Mouse (Mus musculus) embryonic facial prominence, embryonic 15.5 days (tissue): ENCODE results near the gene D11Wsu47e. TPM values are rescaled to one million over a fixed set of nuclear protein-coding genes. Genes with fewer than 3 reads are reported as not detected.

Experiments used
- ATAC-seq: fragments of 200-750 bp; cut with Nextera tagmentation; 2 replicates; pipeline ENCODE4 v1.8.0; 2017; ENCODE audit warnings: low read depth, moderate TSS enrichment; ENCODE audit not compliant: insufficient number of reproducible peaks, low FRiP score, low TSS enrichment
- H3K27ac ChIP-seq: fragments of 300-500 bp; sonication (generic); replicated peaks from 2 replicates; pipeline ENCODE4 v1.5.1; 2015; ENCODE audit warnings: mild to moderate bottlenecking, inconsistent platforms
- H3K27me3 ChIP-seq: fragments of 300-500 bp; sonication (generic); 2 replicates; pipeline ENCODE4 v1.6.1; 2015; ENCODE audit warnings: inconsistent platforms
- H3K36me3 ChIP-seq: fragments of 300-500 bp; sonication (generic); 2 replicates; pipeline ENCODE4 v1.6.1; 2015; ENCODE audit warnings: mild to moderate bottlenecking, inconsistent platforms
- H3K4me1 ChIP-seq: fragments of 300-500 bp; sonication (generic); 2 replicates; pipeline ENCODE4 v1.6.1; 2015; ENCODE audit warnings: inconsistent platforms
- H3K4me2 ChIP-seq: fragments of 300-500 bp; sonication (generic); replicated peaks from 2 replicates; pipeline ENCODE4 v1.6.1; 2015; ENCODE audit warnings: mild to moderate bottlenecking, inconsistent platforms
- H3K4me3 ChIP-seq: fragments of 300-500 bp; sonication (generic); replicated peaks from 2 replicates; pipeline ENCODE4 v1.5.1; 2015; ENCODE audit warnings: mild to moderate bottlenecking, inconsistent platforms
- H3K9ac ChIP-seq: fragments of 300-500 bp; sonication (generic); 2 replicates; pipeline ENCODE4 v1.6.1; 2015; ENCODE audit warnings: inconsistent platforms
- H3K9me3 ChIP-seq: fragments of 300-500 bp; sonication (generic); replicated peaks from 2 replicates; pipeline ENCODE4 v1.6.1; 2016; ENCODE audit warnings: inconsistent platforms
- WGBS: fragments of 180-500 bp; shearing (Covaris S2); methylation state at CpG from one replicate; pipeline ENCODE4 v1.1.7; 2015; 5-methylcytosine and 5-hydroxymethylcytosine counted together
- polyA plus RNA-seq: library from polyadenylated mRNA; unstranded; fragments of >200 nt; fragmentation: Nextera tagmentation; extraction: Ambion mirVana; gene quantifications from 2 replicates; pipeline ENCODE4 v1.2.1, GENCODE M21; 2015

D11Wsu47e gene
- polyA plus RNA-seq, 1 experiment from 2014 or later = 19.6 TPM

DNA sequence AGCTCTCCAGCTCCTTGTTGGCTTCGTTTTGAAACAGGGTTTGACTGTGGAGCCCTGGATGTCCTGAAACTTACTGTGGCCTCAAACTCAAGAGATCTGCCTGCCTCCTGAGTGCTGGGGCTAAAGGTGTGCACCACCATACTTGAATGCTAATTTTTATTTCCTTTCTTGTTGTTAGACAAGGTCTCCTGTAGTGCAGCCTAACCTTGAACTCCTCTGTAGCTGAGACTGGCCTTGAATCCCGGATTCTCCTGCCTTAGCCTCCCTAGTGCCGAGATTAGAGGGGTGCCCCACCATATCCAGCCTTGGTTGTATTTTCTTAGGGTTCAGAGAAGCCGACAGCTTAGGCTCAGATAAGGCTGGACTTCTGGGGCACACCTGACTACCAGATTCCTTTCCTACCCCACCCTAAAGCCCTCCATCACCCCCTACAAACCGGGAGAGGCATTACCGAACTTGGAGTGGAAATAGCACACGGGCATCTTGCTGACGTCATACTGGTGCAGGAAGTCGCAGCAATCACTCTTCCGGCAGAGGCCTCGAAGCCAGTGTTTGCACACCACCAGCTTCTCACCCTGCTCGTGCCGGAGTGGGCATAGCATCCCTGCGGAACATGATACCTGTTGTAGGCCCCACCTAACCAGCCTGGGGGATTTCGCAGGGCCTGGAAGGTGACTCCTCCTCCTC lies 21.9 kb downstream of the D11Wsu47e start:
- 77% methylated on average over 15 of the region's 15 CpGs for WGBS
- Histone ChIP-seq H3K4me3 (no peak overlapping the region), H3K27me3 (no peaks in the 10 kb centered on the region), H3K4me2 (no peak overlapping the region), H3K36me3 (no peaks in the 10 kb centered on the region), H3K9ac (no peak overlapping the region), H3K9me3 (no peaks in the 10 kb centered on the region), H3K4me1 (peaks cover 35% of the 10 kb centered on the region), H3K27ac (no peak overlapping the region)
- no peak for ATAC-seq

DNA sequence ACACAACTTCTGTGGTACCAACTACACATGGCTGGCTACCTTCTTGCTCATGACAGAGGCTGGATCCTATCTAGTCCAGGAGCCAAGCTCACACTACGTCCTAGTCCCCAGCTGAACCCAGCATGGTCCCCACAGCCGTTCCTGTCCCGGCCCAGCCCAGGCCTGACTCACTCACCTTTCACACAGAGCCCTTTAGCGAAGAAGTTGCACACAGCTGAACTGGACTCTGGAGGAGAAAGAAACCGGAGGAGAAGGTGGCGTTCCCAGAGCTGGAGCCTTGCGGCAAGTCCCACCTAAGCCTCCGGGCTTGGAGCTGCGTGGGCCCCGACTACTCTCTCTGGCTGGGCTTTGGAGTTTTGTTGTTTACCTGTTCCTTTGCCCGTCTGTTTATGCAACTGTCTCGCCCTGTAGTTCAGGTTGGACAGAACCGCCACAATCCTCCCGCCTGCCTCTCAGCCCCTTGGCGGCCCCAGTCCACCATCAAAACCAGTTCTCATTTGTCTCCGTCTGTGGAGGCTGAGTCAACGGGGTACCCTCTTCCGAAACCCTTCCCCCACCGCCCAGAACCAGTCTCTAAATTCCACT lies 24.5 kb downstream of the D11Wsu47e start:
- 0 out of 2 replicates have a peak overlapping the region, but pooled peaks have one; percentile 8 for H3K4me2 ChIP-seq
- H3K9me3 ChIP-seq = no peaks in the 10 kb centered on the region
- no peak overlapping the region for H3K9ac ChIP-seq
- H3K36me3 ChIP-seq = no peaks in the 10 kb centered on the region
- peak overlapping the region; percentile 48; the same call in 1 of the 2 replicates for H3K27ac ChIP-seq
- H3K4me3 ChIP-seq = no peak overlapping the region
- peaks cover 32% of the 10 kb centered on the region for H3K4me1 ChIP-seq
- 51% methylated on average over 19 of the region's 19 CpGs for WGBS
- no peak for ATAC-seq
- no peaks in the 10 kb centered on the region for H3K27me3 ChIP-seq

DNA sequence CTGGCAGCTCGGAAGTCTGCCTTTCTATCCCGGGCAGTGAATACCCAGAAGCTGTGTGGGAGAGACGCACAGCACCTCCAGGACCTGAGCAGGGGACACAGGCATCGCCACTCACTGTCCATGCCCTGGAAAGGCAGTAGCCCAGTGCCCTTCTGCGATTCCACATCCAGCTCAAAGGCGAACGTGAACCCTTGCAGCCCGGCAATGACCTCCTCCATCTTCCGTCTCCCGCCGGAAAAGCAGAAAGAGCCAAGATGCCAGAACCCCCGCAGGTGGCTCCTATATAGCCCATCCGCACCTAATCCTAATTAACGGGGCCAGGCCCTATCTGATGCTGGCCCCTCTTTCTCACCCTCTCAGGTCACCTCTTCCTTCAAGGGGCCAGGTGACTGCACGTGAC lies 25.1 kb downstream of the D11Wsu47e start:
- H3K4me3 ChIP-seq = no peak overlapping the region
- H3K4me2 ChIP-seq = 0 out of 2 replicates have a peak overlapping the region, but pooled peaks have one; percentile 8
- H3K27ac ChIP-seq = peak overlapping the region; percentile 48
- peaks cover 27% of the 10 kb centered on the region for H3K4me1 ChIP-seq
- H3K9me3 ChIP-seq = no peaks in the 10 kb centered on the region
- WGBS = 22% methylated on average over 15 of the region's 15 CpGs
- H3K36me3 ChIP-seq = no peaks in the 10 kb centered on the region
- no peak for ATAC-seq
- no peak overlapping the region for H3K9ac ChIP-seq
- no peaks in the 10 kb centered on the region for H3K27me3 ChIP-seq

DNA sequence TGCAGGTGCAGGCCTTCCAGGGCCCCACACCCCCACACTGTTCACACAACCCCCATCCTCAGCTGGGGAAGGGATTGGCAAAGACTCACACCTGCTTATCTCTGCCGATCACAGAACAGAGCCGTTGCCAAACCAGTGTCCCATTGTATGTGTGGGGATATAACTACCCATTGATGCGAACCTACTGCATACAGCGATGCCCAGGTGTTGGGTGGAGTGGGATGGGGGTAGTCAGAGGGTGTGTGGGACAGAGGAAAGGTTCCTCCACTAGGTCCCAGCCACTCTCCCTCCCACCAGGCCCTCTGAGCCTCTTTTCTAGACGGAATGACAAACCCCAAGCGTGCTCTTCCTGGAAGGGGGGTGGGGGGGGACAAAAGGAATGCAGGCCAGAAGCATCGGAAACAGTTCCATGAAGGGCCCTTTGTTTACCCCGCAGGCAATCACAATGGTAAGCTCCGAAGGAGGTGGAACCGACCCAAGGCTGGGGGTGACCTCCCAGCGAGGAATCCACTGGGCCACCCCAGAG lies 25.6 kb downstream of the D11Wsu47e start, which contains the start of gene Cpsf4l:
TSS of gene Cpsf4l (minus strand) at position 287 of the 526 bp plus-strand sequence.
- H3K36me3 ChIP-seq = no peaks in the 10 kb centered on the region
- peak within 1 kb of the TSS; percentile 83 for H3K27ac ChIP-seq
- 0 out of 2 replicates have a peak within 1 kb of the TSS, but pooled peaks have one; percentile 8 for H3K4me2 ChIP-seq
- no peak within 1 kb of the TSS for H3K9ac ChIP-seq
- H3K9me3 ChIP-seq = no peaks in the 10 kb centered on the region
- H3K27me3 ChIP-seq = no peaks in the 10 kb centered on the region
- 8% methylated on average over 11 of the region's 11 CpGs for WGBS
- no peak within 1 kb of the TSS for H3K4me3 ChIP-seq
- H3K4me1 ChIP-seq = peaks cover 25% of the 10 kb centered on the region
- ATAC-seq = peak; percentile 41; the same call in 1 of the 2 replicates

DNA sequence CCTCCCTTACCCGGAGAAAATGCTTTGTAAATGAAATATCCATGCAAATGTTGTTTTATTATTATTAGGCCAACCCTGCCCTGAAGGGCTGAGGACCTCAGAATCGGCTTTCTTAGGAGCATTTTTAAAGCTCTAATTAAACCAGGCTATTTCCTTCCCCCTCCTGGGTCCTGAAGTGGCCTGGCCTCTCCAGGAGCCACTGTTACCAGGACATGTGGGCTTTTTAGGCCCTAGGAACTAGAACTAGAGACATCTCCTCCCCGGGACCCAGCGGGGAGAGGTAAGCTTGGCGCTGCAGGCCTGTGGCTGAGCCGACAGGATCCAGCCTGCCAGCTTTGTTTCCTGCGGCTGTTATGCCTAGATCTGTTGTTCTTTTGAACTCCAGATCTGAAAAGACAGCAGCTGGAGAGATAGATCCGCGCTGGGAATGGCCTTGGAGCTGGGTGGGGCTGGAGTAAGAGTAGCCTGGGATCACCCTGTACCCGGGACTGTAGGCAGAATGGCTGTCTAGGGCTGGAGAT lies 26.1 kb downstream of the D11Wsu47e start:
- Histone ChIP-seq H3K36me3 (no peaks in the 10 kb centered on the region), H3K27me3 (no peaks in the 10 kb centered on the region), H3K4me1 (peaks cover 25% of the 10 kb centered on the region), H3K4me2 (0 out of 2 replicates have a peak overlapping the region, but pooled peaks have one; percentile 3), H3K27ac (peak overlapping the region; percentile 83), H3K9me3 (no peaks in the 10 kb centered on the region), H3K9ac (no peak overlapping the region), H3K4me3 (no peak overlapping the region)
- WGBS = 5% methylated on average over 10 of the region's 10 CpGs
- ATAC-seq = no peak

DNA sequence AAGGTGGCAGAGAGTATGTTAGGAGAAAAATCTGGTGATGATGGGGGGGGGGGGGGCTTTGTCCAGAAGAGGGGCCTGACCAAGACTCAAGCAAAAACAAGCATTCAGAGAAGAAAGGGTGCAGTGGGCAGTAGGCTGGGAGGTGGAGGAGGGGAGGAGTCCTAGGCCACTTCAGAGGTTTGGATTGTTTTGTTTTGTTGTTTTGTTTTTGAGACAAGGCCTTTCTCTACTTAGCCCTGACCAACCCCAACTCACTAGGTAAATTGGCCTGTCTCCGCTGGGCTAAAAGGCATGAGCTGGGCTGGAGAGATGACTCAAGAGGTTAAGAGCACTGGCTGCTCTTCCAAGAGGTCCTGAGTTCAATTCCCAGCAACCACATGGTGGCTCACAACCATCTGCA lies 26.8 kb downstream of the D11Wsu47e start:
- WGBS = 65% methylated on average over 1 of the region's 1 CpGs
- Histone ChIP-seq H3K4me2 (no peak overlapping the region), H3K27ac (peak overlapping the region; percentile 83; the same call in 1 of the 2 replicates), H3K27me3 (no peaks in the 10 kb centered on the region), H3K4me3 (no peak overlapping the region), H3K4me1 (peaks cover 25% of the 10 kb centered on the region), H3K9me3 (no peaks in the 10 kb centered on the region), H3K36me3 (no peaks in the 10 kb centered on the region), H3K9ac (no peak overlapping the region)
- no peak for ATAC-seq

DNA sequence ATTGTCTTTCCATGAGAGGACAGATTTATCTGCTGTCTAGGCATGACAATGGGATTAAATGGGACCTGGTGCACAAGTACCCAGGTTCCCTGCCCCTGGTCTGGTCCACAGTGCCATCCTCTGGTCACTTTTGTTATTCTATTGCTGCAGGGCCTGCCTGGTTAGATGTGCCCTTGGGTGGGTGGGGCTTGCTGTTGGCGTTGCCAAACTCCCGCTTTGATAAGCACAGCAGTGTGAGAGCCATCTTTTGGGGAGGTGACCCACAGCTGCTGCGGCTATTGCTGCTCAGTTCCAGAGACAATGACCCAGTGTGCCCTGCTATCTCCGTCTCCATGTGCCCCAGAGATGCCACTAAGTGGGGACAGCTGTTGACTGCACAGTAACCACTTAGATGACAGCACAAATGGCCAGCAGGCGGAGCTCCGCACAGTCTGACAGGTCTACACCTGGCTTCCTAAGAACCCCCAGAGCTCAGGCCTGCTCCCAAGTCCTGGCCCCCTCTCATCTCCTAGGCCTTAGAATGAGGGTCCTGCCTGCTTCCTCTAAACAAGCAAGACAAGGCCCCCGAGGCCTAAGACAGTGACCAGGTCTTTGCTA lies 31.0 kb downstream of the D11Wsu47e start:
- no peaks in the 10 kb centered on the region for H3K27me3 ChIP-seq
- H3K4me2 ChIP-seq = no peak overlapping the region
- H3K27ac ChIP-seq = no peak overlapping the region
- 68% methylated on average over 7 of the region's 7 CpGs for WGBS
- no peaks in the 10 kb centered on the region for H3K9me3 ChIP-seq
- ATAC-seq = no peak
- H3K9ac ChIP-seq = no peak overlapping the region
- H3K4me1 ChIP-seq = peaks cover 17% of the 10 kb centered on the region
- no peaks in the 10 kb centered on the region for H3K36me3 ChIP-seq
- H3K4me3 ChIP-seq = no peak overlapping the region

DNA sequence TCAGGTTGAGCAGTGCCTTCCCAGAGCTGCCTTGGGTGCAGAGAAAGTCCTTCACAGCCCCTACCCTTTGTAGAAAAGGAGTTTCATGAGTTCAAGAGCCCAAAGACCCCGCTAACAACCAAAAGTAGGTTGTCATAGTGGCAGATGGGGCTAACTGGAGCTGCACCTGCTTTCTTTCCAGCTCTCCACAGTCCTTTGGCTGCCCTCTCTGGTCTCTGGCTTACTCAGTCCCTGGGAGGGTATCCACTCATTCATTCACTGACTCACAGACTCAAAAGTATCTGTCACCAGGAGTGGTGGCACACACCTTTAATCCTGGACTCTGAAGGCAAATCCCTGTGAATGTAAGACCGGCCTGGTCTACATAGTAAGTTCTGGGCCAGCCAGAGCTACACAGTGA lies 31.9 kb downstream of the D11Wsu47e start:
- Histone ChIP-seq H3K4me3 (no peak overlapping the region), H3K9me3 (no peaks in the 10 kb centered on the region), H3K27me3 (no peaks in the 10 kb centered on the region), H3K36me3 (no peaks in the 10 kb centered on the region), H3K9ac (no peak overlapping the region), H3K27ac (no peak overlapping the region), H3K4me1 (peaks cover 10% of the 10 kb centered on the region; the same call in 1 of the 2 replicates), H3K4me2 (no peak overlapping the region)
- 94% methylated on average over 2 of the region's 2 CpGs for WGBS
- no peak for ATAC-seq

DNA sequence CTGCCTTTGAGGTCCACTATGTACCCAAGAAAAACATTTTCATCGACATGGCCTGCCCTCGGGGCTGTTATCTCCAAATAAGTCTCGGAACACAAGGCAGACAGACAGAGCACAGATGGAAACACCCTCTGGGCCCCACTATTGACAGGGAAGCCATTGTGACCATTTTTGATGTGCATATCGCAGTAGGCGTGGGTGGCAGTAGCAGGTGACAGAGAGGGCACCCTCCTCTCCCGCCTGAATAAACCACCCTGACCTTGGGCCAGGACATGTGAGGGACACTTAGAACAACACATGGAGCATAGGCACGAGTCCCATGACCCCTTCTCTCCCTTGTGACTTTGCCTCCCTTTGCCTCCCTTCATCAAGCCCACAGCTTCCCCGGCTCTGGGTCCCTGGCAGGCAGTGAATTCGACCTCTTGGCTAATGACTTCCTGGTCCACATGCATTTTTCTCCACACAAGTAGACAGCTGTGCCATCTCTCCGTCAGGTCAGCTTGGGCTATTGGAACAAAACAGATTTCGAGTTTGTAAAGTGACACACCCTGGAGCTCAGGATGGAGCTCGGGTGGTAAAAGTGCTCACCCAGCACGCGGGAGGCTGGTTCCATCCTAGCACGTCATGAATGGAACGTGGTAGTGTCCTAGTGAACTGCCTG lies 33.7 kb downstream of the D11Wsu47e start:
- Histone ChIP-seq H3K36me3 (no peaks in the 10 kb centered on the region), H3K27ac (no peak overlapping the region), H3K4me1 (peaks cover 16% of the 10 kb centered on the region), H3K9me3 (no peaks in the 10 kb centered on the region), H3K4me2 (no peak overlapping the region), H3K27me3 (no peaks in the 10 kb centered on the region), H3K4me3 (no peak overlapping the region), H3K9ac (no peak overlapping the region)
- no peak for ATAC-seq
- 63% methylated on average over 16 of the region's 16 CpGs for WGBS

DNA sequence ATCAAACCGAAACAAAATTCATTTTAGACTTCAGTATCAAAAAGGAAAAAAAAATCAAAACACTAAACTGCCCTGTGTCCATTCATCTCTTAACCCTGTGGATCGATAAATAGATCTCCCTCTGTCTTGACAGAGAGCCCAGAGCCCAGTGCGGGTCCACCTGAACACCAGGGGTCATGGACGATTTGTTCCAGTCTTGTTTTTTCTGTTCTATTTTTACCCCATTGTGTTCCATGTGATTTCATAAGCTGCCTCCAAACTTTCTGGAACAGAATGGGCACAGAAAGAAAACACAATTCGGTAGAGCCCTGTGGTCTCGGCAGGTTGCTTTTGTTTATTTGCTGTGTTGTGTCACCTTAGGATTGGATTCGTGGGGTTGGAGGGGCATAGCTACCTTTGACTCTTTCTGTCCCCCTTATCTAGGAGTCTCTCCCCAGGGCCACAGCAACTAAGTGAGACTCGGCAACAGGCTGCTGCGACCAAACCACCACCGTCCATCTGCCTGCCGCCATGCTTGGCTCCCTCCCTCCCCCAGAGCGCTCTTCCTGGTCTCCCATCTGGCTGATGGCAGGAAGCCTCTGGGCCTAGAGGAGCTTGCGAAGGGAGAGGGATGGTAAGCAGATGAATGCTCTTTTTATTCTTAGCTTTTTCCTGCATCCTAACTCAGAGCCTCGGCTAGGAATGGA lies 38.3 kb downstream of the D11Wsu47e start:
- H3K4me1 ChIP-seq = peaks cover 41% of the 10 kb centered on the region
- no peaks in the 10 kb centered on the region for H3K27me3 ChIP-seq
- ATAC-seq = no peak
- WGBS = 61% methylated on average over 14 of the region's 14 CpGs
- H3K4me3 ChIP-seq = no peak overlapping the region
- H3K9ac ChIP-seq = no peak overlapping the region
- H3K27ac ChIP-seq = peak overlapping the region; percentile 22; the same call in 1 of the 2 replicates
- peaks cover 21% of the 10 kb centered on the region for H3K36me3 ChIP-seq
- no peak overlapping the region for H3K4me2 ChIP-seq
- no peaks in the 10 kb centered on the region for H3K9me3 ChIP-seq
